Mouse (Mus musculus) lung, postnatal 0 days (tissue): Measurements from ENCODE around the gene Idh2.

Experiments used
- CTCF ChIP-seq: IDR thresholded peaks from 2 replicates; pipeline ENCODE4 v1.5.1; 2016; ENCODE audit warnings: antibody characterized with exemption, mild to moderate bottlenecking
- EP300 ChIP-seq: IDR thresholded peaks from 2 replicates; pipeline ENCODE4 v1.6.1; 2016; ENCODE audit warnings: antibody characterized with exemption, mild to moderate bottlenecking, control low read depth

DNA sequence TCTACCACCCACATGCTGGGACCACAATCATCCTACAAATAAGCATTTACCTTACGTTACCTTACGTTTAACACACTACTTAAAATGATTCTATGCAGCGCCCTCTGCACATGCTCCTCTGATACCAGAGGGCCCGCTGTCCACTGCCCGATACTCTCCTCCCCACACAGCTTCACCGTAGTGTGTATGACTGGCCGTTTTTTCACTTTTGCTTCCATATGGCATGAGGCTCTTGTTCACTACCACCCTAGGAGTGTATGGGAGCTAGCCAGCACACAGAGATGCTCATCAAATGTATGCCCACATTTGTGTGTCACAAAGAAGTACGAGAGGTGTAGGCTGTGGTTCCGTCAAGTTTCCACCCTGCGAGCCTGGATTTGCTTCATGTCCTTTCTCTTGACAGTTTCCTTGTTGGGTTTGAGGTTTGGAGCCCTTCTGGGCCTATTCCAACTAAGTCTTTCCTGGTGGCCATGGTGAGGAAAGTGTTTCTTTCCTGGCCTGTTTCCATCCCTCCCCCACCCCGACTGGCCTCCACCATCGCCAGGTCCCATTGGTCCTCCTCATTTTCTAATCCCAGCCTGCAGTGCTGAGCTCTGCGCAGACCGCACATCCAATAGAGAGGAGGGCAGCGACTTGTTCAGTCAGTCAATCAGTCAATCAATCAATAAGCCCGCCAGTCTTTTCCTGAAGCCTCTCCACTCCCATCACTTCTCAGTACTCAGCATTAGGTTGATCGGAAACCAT lies 52.9 kb downstream of the Idh2 start:
- TF ChIP-seq CTCF = 0 out of 2 replicates have a peak, but pooled peaks have one; percentile 1
- no peak for TF ChIP-seq EP300
